Mouse (Mus musculus) liver, embryonic 12.5 days (tissue): ENCODE measurements around the gene Rims3. TPM values are rescaled to one million over a fixed set of nuclear protein-coding genes. Genes with fewer than 3 reads are reported as not detected.

Source experiments
- ATAC-seq: fragments of 200-750 bp; cut with Nextera tagmentation; 2 replicates; pipeline ENCODE4 v1.8.0; 2017; ENCODE audit warnings: moderate number of reproducible peaks, mild to moderate bottlenecking, moderate library complexity
- H3K27ac ChIP-seq: fragments of 300-500 bp; sonication (generic); 2 replicates; pipeline ENCODE4 v1.5.1; 2016; ENCODE audit warnings: mild to moderate bottlenecking
- H3K27me3 ChIP-seq: fragments of 300-500 bp; sonication (generic); replicated peaks from 2 replicates; pipeline ENCODE4 v1.6.1; 2016; ENCODE audit warnings: mild to moderate bottlenecking, moderate library complexity
- H3K36me3 ChIP-seq: fragments of 300-500 bp; sonication (generic); 2 replicates; pipeline ENCODE4 v1.6.1; 2016; ENCODE audit warnings: mild to moderate bottlenecking, moderate library complexity
- H3K4me1 ChIP-seq: fragments of 300-500 bp; sonication (generic); 2 replicates; pipeline ENCODE4 v1.6.1; 2016
- H3K4me2 ChIP-seq: fragments of 300-500 bp; sonication (generic); 2 replicates; pipeline ENCODE4 v1.6.1; 2016; ENCODE audit warnings: mild to moderate bottlenecking, moderate library complexity
- H3K4me3 ChIP-seq: fragments of 300-500 bp; sonication (generic); 2 replicates; pipeline ENCODE4 v1.5.1; 2016; ENCODE audit warnings: mild to moderate bottlenecking, moderate library complexity
- H3K9ac ChIP-seq: fragments of 300-500 bp; sonication (generic); 2 replicates; pipeline ENCODE4 v1.6.1; 2016; ENCODE audit warnings: mild to moderate bottlenecking, moderate library complexity
- H3K9me3 ChIP-seq: fragments of 300-500 bp; sonication (generic); replicated peaks from 2 replicates; pipeline ENCODE4 v1.6.1; 2016; ENCODE audit warnings: mild to moderate bottlenecking, moderate library complexity
- WGBS: fragments of 180-500 bp; shearing (Covaris S2); methylation state at CpG from one replicate; pipeline ENCODE4 v1.1.7; 2016; ENCODE audit not compliant: insufficient replicate concordance; 5-methylcytosine and 5-hydroxymethylcytosine counted together
- polyA plus RNA-seq: library from polyadenylated mRNA; unstranded; fragments of >200 nt; fragmentation: Nextera tagmentation; extraction: Ambion mirVana; gene quantifications from 2 replicates; pipeline ENCODE4 v1.2.1, GENCODE M21; 2016

Rims3 gene
- polyA plus RNA-seq, 1 experiment from 2014 or later = 0.23 TPM

- ATAC-seq = no peak
- no peak overlapping the region for H3K9ac ChIP-seq
- H3K4me1 ChIP-seq = peaks cover 12% of the 10 kb centered on the region; the same call in 1 of the 2 replicates
- H3K9me3 ChIP-seq = no peaks in the 10 kb centered on the region
- WGBS = 51% methylated on average over 5 of the region's 5 CpGs
- H3K4me3 ChIP-seq = no peak overlapping the region
- H3K27ac ChIP-seq = no peak overlapping the region
- H3K27me3 ChIP-seq = 0 out of 2 replicates have a peak, but pooled peaks cover 22% of the 10 kb centered on the region
- no peaks in the 10 kb centered on the region for H3K36me3 ChIP-seq
- no peak overlapping the region for H3K4me2 ChIP-seq
Observed at GRCm38 (mm10) chr4:120882002-120882625, 27.5 kb downstream of the Rims3 start.

GRCm38 (mm10) chr4:120885208-120886120 is 30.8 kb downstream of the Rims3 start:
- Histone ChIP-seq H3K36me3 (no peaks in the 10 kb centered on the region), H3K27ac (no peak overlapping the region), H3K9ac (no peak overlapping the region), H3K4me3 (no peak overlapping the region), H3K4me2 (no peak overlapping the region), H3K9me3 (no peaks in the 10 kb centered on the region), H3K27me3 (0 out of 2 replicates have a peak, but pooled peaks cover 25% of the 10 kb centered on the region), H3K4me1 (peaks cover 12% of the 10 kb centered on the region; the same call in 1 of the 2 replicates)
- no peak for ATAC-seq
- 48% methylated on average over 13 of the region's 13 CpGs for WGBS

GRCm38 (mm10) chr4:120886131-120886530 is 31.5 kb downstream of the Rims3 start:
- no peak overlapping the region for H3K9ac ChIP-seq
- no peaks in the 10 kb centered on the region for H3K9me3 ChIP-seq
- peaks cover 9% of the 10 kb centered on the region; the same call in 1 of the 2 replicates for H3K4me1 ChIP-seq
- no peaks in the 10 kb centered on the region for H3K36me3 ChIP-seq
- peaks cover 25% of the 10 kb centered on the region; the same call in 1 of the 2 replicates for H3K27me3 ChIP-seq
- H3K4me3 ChIP-seq = no peak overlapping the region
- ATAC-seq = no peak
- no peak overlapping the region for H3K27ac ChIP-seq
- WGBS = 40% methylated on average over 4 of the region's 4 CpGs
- no peak overlapping the region for H3K4me2 ChIP-seq

- ATAC-seq = no peak
- 74% methylated on average over 5 of the region's 5 CpGs for whole genome bisulfite sequencing
- no peak overlapping the region for H3K27ac ChIP-seq
- H3K4me3 ChIP-seq = no peak overlapping the region
- H3K9ac ChIP-seq = no peak overlapping the region
- 0 out of 2 replicates have a peak, but pooled peaks cover 6% of the 10 kb centered on the region for H3K4me1 ChIP-seq
- no peaks in the 10 kb centered on the region for H3K36me3 ChIP-seq
- H3K27me3 ChIP-seq = peaks cover 25% of the 10 kb centered on the region; the same call in 1 of the 2 replicates
- no peak overlapping the region for H3K4me2 ChIP-seq
- no peaks in the 10 kb centered on the region for H3K9me3 ChIP-seq
Observed at GRCm38 (mm10) chr4:120886811-120887210, 32.2 kb downstream of the Rims3 start.

GRCm38 (mm10) chr4:120887381-120888112 is 32.9 kb downstream of the Rims3 start:
- H3K27ac ChIP-seq = no peak overlapping the region
- peaks cover 27% of the 10 kb centered on the region; the same call in 1 of the 2 replicates for H3K27me3 ChIP-seq
- WGBS = 21% methylated on average over 8 of the region's 8 CpGs
- H3K9me3 ChIP-seq = no peaks in the 10 kb centered on the region
- H3K4me3 ChIP-seq = no peak overlapping the region
- H3K4me2 ChIP-seq = no peak overlapping the region
- no peak overlapping the region for H3K9ac ChIP-seq
- H3K36me3 ChIP-seq = no peaks in the 10 kb centered on the region
- no peak for ATAC-seq
- 0 out of 2 replicates have a peak, but pooled peaks cover 6% of the 10 kb centered on the region for H3K4me1 ChIP-seq

- WGBS = 58% methylated on average over 8 of the region's 8 CpGs
- no peak overlapping the region for H3K4me3 ChIP-seq
- no peak overlapping the region for H3K4me2 ChIP-seq
- no peaks in the 10 kb centered on the region for H3K9me3 ChIP-seq
- H3K27me3 ChIP-seq = peaks cover 35% of the 10 kb centered on the region
- ATAC-seq = no peak
- no peak overlapping the region for H3K9ac ChIP-seq
- no peaks in the 10 kb centered on the region for H3K36me3 ChIP-seq
- no peak overlapping the region for H3K27ac ChIP-seq
- 0 out of 2 replicates have a peak, but pooled peaks cover 6% of the 10 kb centered on the region for H3K4me1 ChIP-seq
Observed at GRCm38 (mm10) chr4:120888884-120889283, 34.3 kb downstream of the Rims3 start.

- no peaks in the 10 kb centered on the region for H3K4me1 ChIP-seq
- peaks cover 40% of the 10 kb centered on the region for H3K27me3 ChIP-seq
- 67% methylated on average over 11 of the region's 11 CpGs for WGBS
- no peak for ATAC-seq
- no peak overlapping the region for H3K27ac ChIP-seq
- no peaks in the 10 kb centered on the region for H3K9me3 ChIP-seq
- H3K4me2 ChIP-seq = no peak overlapping the region
- no peak overlapping the region for H3K4me3 ChIP-seq
- H3K36me3 ChIP-seq = no peaks in the 10 kb centered on the region
- H3K9ac ChIP-seq = no peak overlapping the region
Observed at GRCm38 (mm10) chr4:120890754-120891440, 36.3 kb downstream of the Rims3 start.

DNA sequence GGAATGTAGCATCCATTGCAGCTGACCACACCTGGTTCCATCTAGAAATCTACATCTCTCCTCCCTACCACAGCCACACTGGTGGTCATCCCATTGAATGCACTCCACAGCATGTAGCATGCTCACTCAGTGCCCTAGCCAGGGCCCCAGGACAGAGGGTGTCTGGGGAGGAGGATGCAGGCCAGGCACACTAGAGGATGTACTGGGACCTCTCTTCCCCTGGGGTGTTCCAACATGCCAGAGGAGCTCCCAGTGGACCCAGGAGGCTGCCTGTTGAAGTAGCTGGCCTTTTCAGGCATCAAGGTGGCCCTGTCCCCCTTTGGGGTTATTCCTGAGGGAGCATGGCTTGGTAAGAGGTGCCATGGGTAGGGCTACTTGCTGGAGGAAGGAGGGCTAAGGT is 37.3 kb downstream of the Rims3 start:
- Histone ChIP-seq H3K9me3 (no peaks in the 10 kb centered on the region), H3K27me3 (peaks cover 38% of the 10 kb centered on the region), H3K4me1 (no peaks in the 10 kb centered on the region), H3K4me3 (no peak overlapping the region), H3K4me2 (no peak overlapping the region), H3K27ac (no peak overlapping the region), H3K36me3 (no peaks in the 10 kb centered on the region), H3K9ac (no peak overlapping the region)
- no peak for ATAC-seq

DNA sequence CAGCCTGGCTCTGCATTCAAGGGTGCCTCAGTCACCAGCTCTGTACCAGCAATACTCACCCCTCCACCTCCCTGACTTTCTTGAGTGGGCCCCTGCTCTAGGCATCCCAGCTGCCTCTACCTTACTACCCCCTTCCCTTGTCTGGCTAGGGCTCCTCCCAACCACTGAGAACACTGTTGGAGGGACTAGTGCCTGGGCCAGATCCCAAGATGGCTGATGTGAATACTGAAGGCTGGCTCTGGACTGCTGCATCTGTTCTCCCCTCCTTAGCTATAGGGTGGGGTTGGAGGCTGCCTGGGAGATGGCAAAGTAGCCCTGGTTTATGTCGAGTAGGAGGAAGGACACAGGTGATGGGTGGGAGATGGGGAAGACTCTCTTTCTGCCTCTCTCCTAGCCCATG is 37.9 kb downstream of the Rims3 start:
- WGBS = 11% methylated on average over 1 of the region's 1 CpGs
- no peaks in the 10 kb centered on the region for H3K4me1 ChIP-seq
- no peaks in the 10 kb centered on the region for H3K36me3 ChIP-seq
- no peak overlapping the region for H3K9ac ChIP-seq
- H3K4me2 ChIP-seq = no peak overlapping the region
- H3K4me3 ChIP-seq = no peak overlapping the region
- H3K27me3 ChIP-seq = peaks cover 34% of the 10 kb centered on the region
- ATAC-seq = no peak
- no peak overlapping the region for H3K27ac ChIP-seq
- no peaks in the 10 kb centered on the region for H3K9me3 ChIP-seq

DNA sequence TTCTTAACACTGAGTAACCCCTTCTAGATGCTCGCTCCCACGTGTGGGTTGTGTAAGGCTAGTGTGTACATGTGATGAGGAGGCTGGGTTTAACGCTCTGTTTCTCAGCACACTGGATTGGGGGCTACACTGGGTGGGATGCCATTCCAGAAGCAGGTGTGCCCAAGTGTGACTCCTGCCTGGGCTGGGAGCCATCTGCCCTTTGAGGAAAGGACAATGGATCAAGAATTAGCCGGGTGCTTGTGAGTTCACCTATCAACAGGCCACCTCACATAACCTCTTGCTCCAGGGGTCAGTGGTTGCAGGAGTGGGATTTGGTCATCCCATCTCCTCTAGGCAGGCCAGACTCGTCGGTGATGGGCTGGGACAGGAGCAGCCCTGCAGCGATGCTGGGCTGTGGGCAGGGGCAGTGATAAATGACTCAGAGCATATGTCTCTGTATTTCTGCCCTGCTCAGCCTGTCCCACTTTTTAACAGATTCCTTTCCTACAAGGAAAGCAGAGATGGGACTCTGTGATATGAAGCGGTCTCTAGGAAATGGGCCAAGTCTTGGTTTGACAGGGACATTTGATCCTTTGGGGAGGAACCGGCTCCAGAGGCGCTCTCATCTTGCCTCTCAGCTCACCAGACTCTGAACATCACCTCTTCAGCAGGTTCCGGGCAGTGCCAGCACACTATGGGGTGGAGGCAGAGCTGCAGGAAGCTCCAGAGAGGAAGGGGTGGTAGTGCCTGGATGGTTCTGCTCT is 39.2 kb downstream of the Rims3 start:
- H3K27me3 ChIP-seq = peaks cover 33% of the 10 kb centered on the region
- H3K4me1 ChIP-seq = no peaks in the 10 kb centered on the region
- no peak for ATAC-seq
- WGBS = 63% methylated on average over 11 of the region's 11 CpGs
- H3K27ac ChIP-seq = no peak overlapping the region
- H3K36me3 ChIP-seq = no peaks in the 10 kb centered on the region
- no peak overlapping the region for H3K4me2 ChIP-seq
- H3K9ac ChIP-seq = no peak overlapping the region
- no peaks in the 10 kb centered on the region for H3K9me3 ChIP-seq
- H3K4me3 ChIP-seq = no peak overlapping the region

DNA sequence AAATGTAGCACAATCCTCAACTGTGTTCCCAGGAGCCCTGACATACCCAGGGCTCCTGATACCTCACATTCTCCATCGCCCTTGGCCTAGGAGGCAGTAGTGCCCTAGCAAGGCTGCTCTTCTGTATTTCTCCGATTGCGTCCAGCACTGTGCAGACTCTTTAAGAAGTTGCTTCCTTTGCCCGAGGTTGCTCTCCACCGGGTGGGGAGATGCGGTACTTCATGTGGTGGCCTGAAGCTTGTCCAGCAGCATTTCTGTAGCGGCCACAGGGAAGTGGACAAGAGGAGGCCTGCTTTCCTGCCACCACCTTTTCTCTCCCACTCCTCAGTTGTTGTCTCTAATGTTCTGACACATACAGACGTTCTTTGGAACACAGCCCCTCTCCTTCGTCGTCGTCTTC is 40.0 kb downstream of the Rims3 start:
- Histone ChIP-seq H3K4me1 (no peaks in the 10 kb centered on the region), H3K9me3 (no peaks in the 10 kb centered on the region), H3K9ac (no peak overlapping the region), H3K27me3 (peaks cover 30% of the 10 kb centered on the region), H3K27ac (no peak overlapping the region), H3K4me3 (no peak overlapping the region), H3K4me2 (no peak overlapping the region), H3K36me3 (no peaks in the 10 kb centered on the region)
- ATAC-seq = no peak
- WGBS = 69% methylated on average over 11 of the region's 11 CpGs
